Comparison of ENCODE assay signal across 28 mouse cellular contexts in genomic region chr8:119644429-119644960, GRCm38 (mm10). TPM values are rescaled to one million over a fixed set of nuclear protein-coding genes. Genes with fewer than 3 reads are reported as not detected.
A peak's percentile ranks its signal among the peaks of the same experiment; 100 is the strongest.
DNase-seq lines count a peak whose midpoint lies in the region; ATAC-seq and TF ChIP-seq lines count a peak whose summit lies in the region.
"Had no signal": no experiment of that assay in that cellular context is flagged by ENCODE, and none has a peak within 500 bp of the region (broad histone marks: within the 10 kb centered on the region; RNA-seq: fewer than 3 reads in every experiment).

No protein-coding gene starts in this region.

- peaks cover 5% of the 10 kb centered on the region; the same call in 1 of the 2 replicates for H3K9me3 ChIP-seq in embryonic facial prominence, embryonic 10.5 days
- no peaks in the 10 kb centered on the region for H3K9me3 ChIP-seq in hindbrain, embryonic 15.5 days
- no peaks in the 10 kb centered on the region for H3K9me3 ChIP-seq in midbrain, postnatal 0 days (ENCODE audit: low read length)

- H3K27ac ChIP-seq in embryonic facial prominence, embryonic 10.5 days (replicated peaks) = no peak overlapping the region
- H3K27ac ChIP-seq in hindbrain, embryonic 15.5 days (replicated peaks) = peak overlapping the region; percentile 75
- 0 out of 2 replicates have a peak overlapping the region, but pooled peaks have one; percentile 43 for H3K27ac ChIP-seq in midbrain, postnatal 0 days (ENCODE audit: low read depth, low read length)
- H3K27ac ChIP-seq in kidney, adult 2 months (ENCODE audit: insufficient read depth, low read depth, low read length) = no peak overlapping the region
- H3K27ac ChIP-seq: liver, embryonic 13.5 days had no signal

- H3K4me3 ChIP-seq in embryonic facial prominence, embryonic 10.5 days = no peak overlapping the region
- no peak overlapping the region for H3K4me3 ChIP-seq in hindbrain, embryonic 15.5 days
- no peak overlapping the region for H3K4me3 ChIP-seq in midbrain, postnatal 0 days (ENCODE audit: low read depth, low read length)
- no peak overlapping the region for H3K4me3 ChIP-seq in kidney, adult 2 months (ENCODE audit: insufficient read depth, low read depth, low read length)
- H3K4me3 ChIP-seq: liver, embryonic 13.5 days had no signal

- 0 out of 2 replicates have a peak, but pooled peaks cover 3% of the 10 kb centered on the region for H3K4me1 ChIP-seq in embryonic facial prominence, embryonic 10.5 days
- H3K4me1 ChIP-seq in hindbrain, embryonic 15.5 days (replicated peaks) = peaks cover 21% of the 10 kb centered on the region
- no peaks in the 10 kb centered on the region for H3K4me1 ChIP-seq in midbrain, postnatal 0 days (ENCODE audit: insufficient read depth, low read length)
- H3K4me1 ChIP-seq in kidney, adult 2 months (ENCODE audit: control insufficient read depth, insufficient read depth, low read length) = no peaks in the 10 kb centered on the region
- H3K4me1 ChIP-seq: liver, embryonic 13.5 days had no signal

- 0 out of 2 replicates have a peak, but pooled peaks have one; percentile 28 for ATAC-seq in hindbrain, embryonic 15.5 days (ENCODE audit: low FRiP score, low read depth)
- peak; percentile 49; the same call in 1 of the 2 replicates for ATAC-seq in midbrain, postnatal 0 days (ENCODE audit: low FRiP score)
- ATAC-seq: intestine, embryonic 16.5 days had no signal

- 80% methylated on average over 17 of the region's 17 CpGs for WGBS in embryonic facial prominence, embryonic 10.5 days
- WGBS in hindbrain, embryonic 15.5 days = 59% methylated on average over 17 of the region's 17 CpGs
- 51% methylated on average over 17 of the region's 17 CpGs for WGBS in midbrain, postnatal 0 days
- 53% methylated on average over 17 of the region's 17 CpGs for WGBS in kidney, adult 2 months

- H3K27me3 ChIP-seq in embryonic facial prominence, embryonic 10.5 days (replicated peaks; ENCODE audit: low read depth, poor library complexity, severe bottlenecking) = no peaks in the 10 kb centered on the region
- H3K27me3 ChIP-seq in hindbrain, embryonic 15.5 days = no peaks in the 10 kb centered on the region
- H3K27me3 ChIP-seq in midbrain, postnatal 0 days (ENCODE audit: insufficient read depth, low read length) = no peaks in the 10 kb centered on the region
- H3K27me3 ChIP-seq in kidney, adult 2 months (replicated peaks; ENCODE audit: control insufficient read depth, insufficient read depth, low read length) = no peaks in the 10 kb centered on the region
- H3K27me3 ChIP-seq: liver, embryonic 13.5 days had no signal

- TF ChIP-seq CTCF in brain, embryonic 14.5 days (IDR thresholded peaks at IDR 0.05; ENCODE audit: borderline replicate concordance, extremely low read depth, insufficient read depth, insufficient read length) = no peak
- no peak for TF ChIP-seq CTCF in midbrain, postnatal 0 days (IDR thresholded peaks at IDR 0.05)
- no peak for TF ChIP-seq CTCF in kidney, adult 2 months (conservative IDR thresholded peaks at IDR 0.05; ENCODE audit: insufficient read depth, insufficient read length, low read depth, low read length)

- H3K4me2 ChIP-seq in hindbrain, embryonic 15.5 days = no peak overlapping the region
- no peak overlapping the region for H3K4me2 ChIP-seq in midbrain, postnatal 0 days (ENCODE audit: low read depth, low read length, poor library complexity, severe bottlenecking)
- H3K4me2 ChIP-seq: heart, embryonic 11.5 days; liver, embryonic 13.5 days had no signal

- no peaks in the 10 kb centered on the region for H3K36me3 ChIP-seq in embryonic facial prominence, embryonic 10.5 days (replicated peaks)
- no peaks in the 10 kb centered on the region for H3K36me3 ChIP-seq in hindbrain, embryonic 15.5 days
- H3K36me3 ChIP-seq in midbrain, postnatal 0 days (ENCODE audit: insufficient read depth, low read length) = no peaks in the 10 kb centered on the region
- no peaks in the 10 kb centered on the region for H3K36me3 ChIP-seq in kidney, adult 2 months (ENCODE audit: control insufficient read depth, insufficient read depth, low read length)
- H3K36me3 ChIP-seq: liver, embryonic 13.5 days had no signal

- DNase-seq in brain, embryonic 14.5 days (ENCODE audit: low read depth) = peak; percentile 66
- peak; percentile 31 for DNase-seq in embryonic facial prominence, embryonic 10.5 days (ENCODE audit: low spot score)
- DNase-seq in midbrain, postnatal 0 days (ENCODE audit: low spot score) = peak; percentile 55
- DNase-seq in gastrocnemius, adult 18-20 months (ENCODE audit: low spot score) = no peak
- DNase-seq in lung, postnatal 36 days = no peak
- no peak for DNase-seq in kidney, adult 2 months
- DNase-seq: adrenal gland, adult 8-10 months; cerebellum, adult 9-10 months; gastrocnemius, postnatal 10 days; heart, adult 11 months; kidney, postnatal 25 days; liver, embryonic 13.5 days; lung, adult 2 months; lung, postnatal 14 days had no signal

- TF ChIP-seq POLR2A in brain, embryonic 14.5 days (IDR thresholded peaks at IDR 0.05; ENCODE audit: borderline replicate concordance, extremely low read depth, insufficient read depth, insufficient read length, poor library complexity, severe bottlenecking) = no peak
- TF ChIP-seq POLR2A in kidney, adult 2 months (IDR thresholded peaks at IDR 0.05; ENCODE audit: low read depth, low read length) = no peak

- H3K9ac ChIP-seq in hindbrain, embryonic 15.5 days = no peak overlapping the region
- no peak overlapping the region for H3K9ac ChIP-seq in midbrain, postnatal 0 days (replicated peaks; ENCODE audit: low read length, poor library complexity, severe bottlenecking)
- H3K9ac ChIP-seq: liver, embryonic 13.5 days had no signal

RNA-seq across cellular contexts. Expression of gene Kcng4, which starts 9.0 kb away (rescaled TPM):
- polyA plus RNA-seq in brain, embryonic 14.5 days (2012; rRNA removed) = 0.14 and 0.23 TPM in 2 replicates
- 0.22 and 0.47 TPM in 2 replicates for polyA plus RNA-seq in embryonic facial prominence, embryonic 10.5 days (2016; fragmentation: Nextera tagmentation; extraction: Ambion mirVana)
- 0.10 and 0.13 TPM in 2 replicates for polyA plus RNA-seq in hindbrain, embryonic 15.5 days (2015; fragmentation: Nextera tagmentation; extraction: Ambion mirVana)
- 0.61 and 1.6 TPM in 2 replicates for total RNA-seq in midbrain, postnatal 0 days (2014; rRNA removed)
- 0.27 and 0.28 TPM in 2 replicates for polyA plus RNA-seq in midbrain, postnatal 0 days (2015; fragmentation: Nextera tagmentation; extraction: Ambion mirVana)
- 10 to 100 TPM; 11.4 to 11.8 TPM for total RNA-seq in gastrocnemius, adult 18-20 months (2021)
- 0.56 and 0.58 TPM in 2 replicates for polyA plus RNA-seq in kidney, adult 2 months (2012; rRNA removed)
- total RNA-seq: hematopoietic stem cell, adult 5-6 weeks; megakaryocyte, adult 5-6 weeks; MEL; neutrophil, adult 5-6 weeks had no signal
- polyA plus RNA-seq: C2C12; heart, embryonic 11.5 days; liver, embryonic 13.5 days had no signal

RNA-seq across cellular contexts. Expression of gene Wfdc1, which starts 21.7 kb away (rescaled TPM):
- polyA plus RNA-seq in brain, embryonic 14.5 days (2012; rRNA removed) = 3.1 TPM in 2 replicates
- 3.8 and 4.5 TPM in 2 replicates for polyA plus RNA-seq in embryonic facial prominence, embryonic 10.5 days (2016; fragmentation: Nextera tagmentation; extraction: Ambion mirVana)
- 6.1 and 6.6 TPM in 2 replicates for polyA plus RNA-seq in hindbrain, embryonic 15.5 days (2015; fragmentation: Nextera tagmentation; extraction: Ambion mirVana)
- total RNA-seq in midbrain, postnatal 0 days (2014; rRNA removed) = 8.5 and 13.5 TPM in 2 replicates
- 11.6 and 11.8 TPM in 2 replicates for polyA plus RNA-seq in midbrain, postnatal 0 days (2015; fragmentation: Nextera tagmentation; extraction: Ambion mirVana)
- total RNA-seq in gastrocnemius, adult 18-20 months (2021) = 10 to 100 TPM; 60.2 to 82.9 TPM
- 8.4 and 11.8 TPM in 2 replicates for polyA plus RNA-seq in kidney, adult 2 months (2012; rRNA removed)
- total RNA-seq: hematopoietic stem cell, adult 5-6 weeks; megakaryocyte, adult 5-6 weeks; MEL; neutrophil, adult 5-6 weeks had no signal
- polyA plus RNA-seq: C2C12 had no signal

RNA-seq across cellular contexts. Expression of gene Adad2, which starts 31.9 kb away (rescaled TPM):
- polyA plus RNA-seq in brain, embryonic 14.5 days (2012; rRNA removed) = 0.12 and 0.25 TPM in 2 replicates
- 0.27 TPM in 1 of 2 replicates, not detected in the other for polyA plus RNA-seq in embryonic facial prominence, embryonic 10.5 days (2016; fragmentation: Nextera tagmentation; extraction: Ambion mirVana)
- 0.10 and 0.34 TPM in 2 replicates for polyA plus RNA-seq in hindbrain, embryonic 15.5 days (2015; fragmentation: Nextera tagmentation; extraction: Ambion mirVana)
- total RNA-seq in midbrain, postnatal 0 days (2014; rRNA removed) = 0.33 and 1.0 TPM in 2 replicates
- 0.22 and 0.23 TPM in 2 replicates for polyA plus RNA-seq in midbrain, postnatal 0 days (2015; fragmentation: Nextera tagmentation; extraction: Ambion mirVana)
- under 1 TPM in 1 of 2 experiments, not detected in 1; 0.14 TPM for total RNA-seq in gastrocnemius, adult 18-20 months (2021)
- not detected in 2 replicates for polyA plus RNA-seq in kidney, adult 2 months (2012; rRNA removed)
- total RNA-seq: adrenal gland, adult 8-10 months; gastrocnemius, postnatal 10 days; hematopoietic stem cell, adult 5-6 weeks; megakaryocyte, adult 5-6 weeks; MEL; neutrophil, adult 5-6 weeks had no signal
- polyA plus RNA-seq: C2C12; forebrain, embryonic 11.5 days; frontal cortex, adult 2 months; heart, embryonic 11.5 days; heart, postnatal 0 days; kidney, embryonic 14.5 days; liver, embryonic 13.5 days; lung, adult 2 months; thymus, postnatal 0 days; urinary bladder, adult 2 months had no signal

RNA-seq across cellular contexts. Expression of gene Taf1c, which starts 39.5 kb away (rescaled TPM):
- polyA plus RNA-seq in brain, embryonic 14.5 days (2012; rRNA removed) = 24.0 and 36.7 TPM in 2 replicates
- 15.7 and 17.8 TPM in 2 replicates for polyA plus RNA-seq in embryonic facial prominence, embryonic 10.5 days (2016; fragmentation: Nextera tagmentation; extraction: Ambion mirVana)
- polyA plus RNA-seq in hindbrain, embryonic 15.5 days (2015; fragmentation: Nextera tagmentation; extraction: Ambion mirVana) = 14.1 and 14.7 TPM in 2 replicates
- 20.1 and 22.5 TPM in 2 replicates for total RNA-seq in midbrain, postnatal 0 days (2014; rRNA removed)
- 9.6 and 10.2 TPM in 2 replicates for polyA plus RNA-seq in midbrain, postnatal 0 days (2015; fragmentation: Nextera tagmentation; extraction: Ambion mirVana)
- total RNA-seq in gastrocnemius, adult 18-20 months (2021) = 1 to 10 TPM; 4.8 to 5.5 TPM
- 10.2 and 12.8 TPM in 2 replicates for polyA plus RNA-seq in kidney, adult 2 months (2012; rRNA removed)

RNA-seq across cellular contexts. Expression of gene Atp2c2, which starts 55.3 kb away (rescaled TPM):
- 0.24 and 0.38 TPM in 2 replicates for polyA plus RNA-seq in brain, embryonic 14.5 days (2012; rRNA removed)
- 3.8 and 4.1 TPM in 2 replicates for polyA plus RNA-seq in embryonic facial prominence, embryonic 10.5 days (2016; fragmentation: Nextera tagmentation; extraction: Ambion mirVana)
- 0.32 and 0.38 TPM in 2 replicates for polyA plus RNA-seq in hindbrain, embryonic 15.5 days (2015; fragmentation: Nextera tagmentation; extraction: Ambion mirVana)
- 0.28 and 0.82 TPM in 2 replicates for total RNA-seq in midbrain, postnatal 0 days (2014; rRNA removed)
- 0.83 and 1.1 TPM in 2 replicates for polyA plus RNA-seq in midbrain, postnatal 0 days (2015; fragmentation: Nextera tagmentation; extraction: Ambion mirVana)
- total RNA-seq in gastrocnemius, adult 18-20 months (2021) = under 1 TPM in 1 of 2 experiments, not detected in 1; 0.14 TPM
- polyA plus RNA-seq in kidney, adult 2 months (2012; rRNA removed) = 0.24 and 0.52 TPM in 2 replicates
- total RNA-seq: gastrocnemius, postnatal 10 days; hematopoietic stem cell, adult 5-6 weeks; megakaryocyte, adult 5-6 weeks; neutrophil, adult 5-6 weeks had no signal

Comparison
In these comparisons a context has a peak if more than half of its experiments do, and no peak if none do; other contexts are left out.
1. DNase-seq: peak in brain, embryonic 14.5 days (single experiment), embryonic facial prominence, embryonic 10.5 days (single experiment) and midbrain, postnatal 0 days (single experiment); none in gastrocnemius, adult 18-20 months (single experiment), lung, postnatal 36 days (single experiment) and kidney, adult 2 months (single experiment).
2. H3K27ac ChIP-seq: peak in hindbrain, embryonic 15.5 days (single experiment) and midbrain, postnatal 0 days (single experiment); none in embryonic facial prominence, embryonic 10.5 days (single experiment) and kidney, adult 2 months (single experiment).